Mouse (Mus musculus) forebrain, embryonic 16.5 days (tissue): Measurements from ENCODE around the gene Fam185a. TPM values are rescaled to one million over a fixed set of nuclear protein-coding genes. Genes with fewer than 3 reads are reported as not detected.

Experiments
- ATAC-seq: fragments of 200-750 bp; cut with Nextera tagmentation; 2 replicates; pipeline ENCODE4 v1.8.0; 2017; ENCODE audit warnings: mild to moderate bottlenecking, moderate library complexity
- H3K27ac ChIP-seq: fragments of 300-500 bp; sonication (generic); 2 replicates; pipeline ENCODE4 v1.5.1; 2014; ENCODE audit warnings: low read length, control low read depth
- H3K27me3 ChIP-seq: fragments of 300-500 bp; sonication (generic); replicated peaks from 2 replicates; pipeline ENCODE4 v1.6.1; 2014; ENCODE audit warnings: low read length; ENCODE audit not compliant: control insufficient read depth, insufficient read depth
- H3K36me3 ChIP-seq: fragments of 300-500 bp; sonication (generic); 2 replicates; pipeline ENCODE4 v1.6.1; 2014; ENCODE audit not compliant: control insufficient read depth, insufficient read depth
- H3K4me1 ChIP-seq: fragments of 300-500 bp; sonication (generic); replicated peaks from 2 replicates; pipeline ENCODE4 v1.6.1; 2014; ENCODE audit warnings: low read length; ENCODE audit not compliant: control insufficient read depth, insufficient read depth
- H3K4me2 ChIP-seq: fragments of 300-500 bp; sonication (generic); 2 replicates; pipeline ENCODE4 v1.6.1; 2014; ENCODE audit warnings: mild to moderate bottlenecking, low read length, control low read depth
- H3K4me3 ChIP-seq: fragments of 300-500 bp; sonication (generic); replicated peaks from 2 replicates; pipeline ENCODE4 v1.5.1; 2014; ENCODE audit warnings: mild to moderate bottlenecking, low read length, control low read depth
- H3K9ac ChIP-seq: fragments of 300-500 bp; sonication (generic); replicated peaks from 2 replicates; pipeline ENCODE4 v1.6.1; 2014; ENCODE audit warnings: low read depth, low read length, control low read depth
- H3K9me3 ChIP-seq: fragments of 300-500 bp; sonication (generic); 2 replicates; pipeline ENCODE4 v1.6.1; 2016; ENCODE audit warnings: low read length; ENCODE audit not compliant: control insufficient read depth
- WGBS: fragments of 180-500 bp; shearing (Covaris S2); extraction: QIAGEN DNeasy Blood & Tissue Kit; methylation state at CpG from one replicate; pipeline ENCODE4 v1.1.7; 2014; 5-methylcytosine and 5-hydroxymethylcytosine counted together
- polyA plus RNA-seq: library from polyadenylated mRNA; unstranded; fragments of >200 nt; fragmentation: Nextera tagmentation; extraction: Ambion mirVana; gene quantifications from 2 replicates; pipeline ENCODE4 v1.2.1, GENCODE M21; 2015

Gene Fam185a
- polyA plus RNA-seq, 1 experiment from 2014 or later: 9.0 TPM

DNA sequence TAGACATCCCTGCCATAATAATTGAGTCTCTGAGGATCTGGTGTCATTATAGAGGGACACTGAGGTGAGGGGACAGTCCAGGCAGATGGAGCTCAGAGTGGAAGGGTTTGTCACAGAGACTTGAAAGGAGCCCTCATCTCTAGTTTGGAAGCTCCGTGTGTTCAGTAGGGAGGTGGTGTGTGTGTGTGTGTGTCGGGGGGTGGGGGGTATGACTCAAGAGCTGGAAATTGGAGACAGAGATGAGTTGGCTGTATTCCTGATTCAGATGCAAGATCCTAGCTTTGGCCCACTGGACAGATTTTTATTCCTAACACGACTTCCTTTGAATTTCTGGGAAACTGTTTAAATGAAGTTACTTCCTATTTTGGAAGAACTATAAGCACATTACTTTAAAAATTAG, 62.5 kb downstream of the Fam185a start:
- Histone ChIP-seq H3K36me3 (no peaks in the 10 kb centered on the region), H3K9ac (no peak overlapping the region), H3K9me3 (no peaks in the 10 kb centered on the region), H3K4me1 (peaks cover 5% of the 10 kb centered on the region; the same call in 1 of the 2 replicates), H3K4me2 (no peak overlapping the region), H3K4me3 (no peak overlapping the region), H3K27me3 (no peaks in the 10 kb centered on the region), H3K27ac (no peak overlapping the region)
- no peak for ATAC-seq
- WGBS: 89% methylated on average over 3 of the region's 3 CpGs

DNA sequence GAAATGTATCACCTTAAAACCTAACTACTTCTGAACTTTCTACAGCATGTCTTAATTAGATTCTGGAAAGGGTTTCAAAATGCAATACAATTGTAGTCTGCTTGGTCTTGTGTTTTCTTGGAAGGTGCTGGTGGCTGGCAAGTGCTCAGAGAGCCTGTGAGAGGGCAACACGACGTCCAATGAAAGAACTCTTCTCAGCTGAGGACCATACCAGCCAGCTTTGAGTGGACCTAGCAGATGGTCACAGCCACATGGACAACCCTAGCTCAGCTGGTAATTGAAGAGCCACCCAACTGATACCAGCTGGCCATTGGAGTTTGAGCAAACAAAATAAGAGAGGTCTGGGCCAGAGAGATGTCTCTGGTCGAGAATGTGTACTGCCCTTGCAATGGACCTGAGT, 63.0 kb downstream of the Fam185a start:
- no peak overlapping the region for H3K4me3 ChIP-seq
- no peaks in the 10 kb centered on the region for H3K27me3 ChIP-seq
- H3K27ac ChIP-seq: no peak overlapping the region
- H3K36me3 ChIP-seq: no peaks in the 10 kb centered on the region
- WGBS: 76% methylated on average over 3 of the region's 3 CpGs
- H3K9ac ChIP-seq: no peak overlapping the region
- peaks cover 5% of the 10 kb centered on the region; the same call in 1 of the 2 replicates for H3K4me1 ChIP-seq
- no peak for ATAC-seq
- H3K4me2 ChIP-seq: no peak overlapping the region
- H3K9me3 ChIP-seq: no peaks in the 10 kb centered on the region

DNA sequence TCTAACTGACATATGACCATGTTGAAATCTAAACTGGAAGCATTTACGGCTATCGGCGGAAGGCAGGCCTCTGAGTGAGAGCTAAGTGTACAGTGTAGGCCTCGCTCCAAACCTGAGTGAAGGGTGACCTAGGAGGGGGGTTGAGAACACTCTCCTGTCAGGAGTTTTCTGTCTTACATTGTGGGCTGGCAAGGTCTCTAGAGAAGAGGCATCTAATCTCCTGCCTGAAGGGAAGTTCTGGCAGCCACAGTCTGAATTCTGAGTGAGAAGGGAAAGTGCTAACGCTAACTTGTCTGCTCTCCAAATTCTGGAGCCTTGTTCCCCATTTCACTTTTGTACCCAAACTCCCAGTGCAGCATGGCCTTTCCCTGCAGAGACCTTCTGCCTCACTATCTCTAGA, 63.7 kb downstream of the Fam185a start:
- no peak overlapping the region for H3K27ac ChIP-seq
- 83% methylated on average over 5 of the region's 5 CpGs for WGBS
- peaks cover 5% of the 10 kb centered on the region; the same call in 1 of the 2 replicates for H3K4me1 ChIP-seq
- no peak overlapping the region for H3K4me2 ChIP-seq
- no peaks in the 10 kb centered on the region for H3K36me3 ChIP-seq
- H3K9ac ChIP-seq: no peak overlapping the region
- no peaks in the 10 kb centered on the region for H3K27me3 ChIP-seq
- ATAC-seq: no peak
- no peaks in the 10 kb centered on the region for H3K9me3 ChIP-seq
- no peak overlapping the region for H3K4me3 ChIP-seq

DNA sequence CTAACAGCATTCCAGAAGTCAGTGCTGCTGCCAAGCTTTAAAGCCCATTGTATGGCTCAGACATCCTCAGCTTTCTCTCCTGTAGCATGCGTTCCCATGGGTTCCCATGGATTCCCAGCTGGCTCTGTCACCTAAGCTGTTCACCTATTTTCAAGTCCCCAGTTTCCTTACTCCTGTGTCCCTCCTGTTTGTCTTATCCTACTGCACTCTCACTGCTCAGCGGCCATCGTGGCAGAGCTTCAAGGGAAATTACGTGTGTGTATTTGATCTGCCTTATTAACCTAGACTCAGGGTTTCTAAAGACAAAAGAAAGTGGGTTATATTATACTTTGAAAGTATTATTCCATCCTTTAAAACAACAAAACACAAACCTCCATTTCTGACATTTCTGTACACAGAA, 64.4 kb downstream of the Fam185a start:
- Histone ChIP-seq H3K27ac (no peak overlapping the region), H3K9me3 (no peaks in the 10 kb centered on the region), H3K36me3 (no peaks in the 10 kb centered on the region), H3K4me2 (no peak overlapping the region), H3K4me1 (peaks cover 5% of the 10 kb centered on the region; the same call in 1 of the 2 replicates), H3K27me3 (no peaks in the 10 kb centered on the region), H3K9ac (no peak overlapping the region), H3K4me3 (no peak overlapping the region)
- ATAC-seq: peak; percentile 28; the same call in 1 of the 2 replicates
- WGBS: 66% methylated on average over 4 of the region's 4 CpGs

DNA sequence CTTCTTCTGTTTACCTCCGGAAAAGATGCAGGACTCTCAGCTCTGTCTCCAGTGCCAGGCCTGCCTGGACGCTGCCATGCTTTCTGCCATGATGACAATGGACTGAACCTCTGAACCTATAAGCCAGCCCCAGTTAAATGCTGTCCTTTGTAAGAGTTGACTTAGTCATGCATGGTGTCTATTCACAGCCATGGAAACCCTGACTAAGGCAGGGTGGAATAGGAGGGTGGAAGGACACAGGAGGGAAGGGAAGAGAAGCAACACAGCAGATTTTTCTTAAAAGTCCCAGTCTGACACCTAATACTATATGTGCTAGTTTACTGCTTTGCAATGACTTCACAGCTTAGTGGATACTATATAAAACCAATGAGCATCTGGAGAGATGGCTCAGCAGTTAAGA, 66.7 kb downstream of the Fam185a start:
- Histone ChIP-seq H3K27me3 (no peaks in the 10 kb centered on the region), H3K36me3 (no peaks in the 10 kb centered on the region), H3K27ac (no peak overlapping the region), H3K4me3 (no peak overlapping the region), H3K4me1 (peaks cover 5% of the 10 kb centered on the region; the same call in 1 of the 2 replicates), H3K4me2 (no peak overlapping the region), H3K9ac (no peak overlapping the region), H3K9me3 (no peaks in the 10 kb centered on the region)
- 55% methylated on average over 2 of the region's 2 CpGs for WGBS
- no peak for ATAC-seq

DNA sequence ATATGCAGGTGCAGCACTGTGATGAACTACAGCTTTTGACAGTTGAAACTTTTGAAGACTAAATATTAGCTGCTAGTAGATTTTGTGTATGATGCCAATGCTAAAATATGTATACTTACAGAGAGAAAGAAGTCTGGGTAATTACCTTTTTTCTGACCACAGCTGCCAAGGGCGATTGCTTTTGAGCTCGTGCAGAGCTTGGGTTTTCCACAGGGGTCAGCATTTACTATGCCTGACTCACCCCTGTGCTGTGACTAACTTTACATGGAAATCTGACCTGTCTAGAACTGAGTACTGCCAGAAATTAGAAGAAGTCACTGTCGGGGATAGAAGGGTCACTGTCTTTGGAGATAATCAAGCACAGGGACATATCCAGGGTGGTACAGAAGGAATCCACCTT, 67.5 kb downstream of the Fam185a start:
- Histone ChIP-seq H3K27me3 (no peaks in the 10 kb centered on the region), H3K4me1 (peaks cover 5% of the 10 kb centered on the region; the same call in 1 of the 2 replicates), H3K4me3 (no peak overlapping the region), H3K27ac (no peak overlapping the region), H3K9ac (no peak overlapping the region), H3K36me3 (no peaks in the 10 kb centered on the region), H3K9me3 (no peaks in the 10 kb centered on the region), H3K4me2 (no peak overlapping the region)
- WGBS: 84% methylated on average over 3 of the region's 3 CpGs
- no peak for ATAC-seq

DNA sequence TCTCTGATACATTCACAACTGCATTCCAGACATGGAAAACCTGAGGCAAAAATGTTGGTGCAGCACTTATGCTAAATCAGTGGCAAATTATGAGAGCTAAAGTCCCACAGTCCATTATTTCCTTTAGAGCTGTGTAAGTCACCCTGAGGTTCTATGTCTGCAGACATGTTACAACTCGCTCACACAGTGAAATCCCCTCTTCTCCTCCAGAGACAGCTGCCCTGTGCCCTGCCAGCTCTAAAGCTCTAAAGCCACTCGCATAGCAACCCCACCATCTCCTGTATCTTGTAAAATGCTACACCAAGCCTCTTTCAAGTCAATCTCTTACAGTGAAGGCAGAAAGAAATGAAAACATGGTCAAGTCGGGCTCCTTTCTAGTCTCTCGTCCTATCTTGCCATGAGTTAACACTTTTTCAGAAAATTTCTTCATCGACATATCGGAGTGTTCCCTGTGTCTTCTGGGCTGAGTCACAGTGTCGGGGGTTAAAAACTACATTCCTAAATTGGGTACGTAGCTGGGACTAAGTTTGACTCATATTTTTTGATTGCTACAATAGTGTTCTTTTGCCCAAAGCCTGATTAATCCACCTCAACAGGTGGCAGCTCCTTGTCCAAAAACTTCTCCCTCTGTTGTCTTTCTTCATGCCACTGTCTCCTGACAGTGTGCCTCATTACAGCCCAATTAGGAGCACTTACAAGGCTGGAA, 68.7 kb downstream of the Fam185a start:
- Histone ChIP-seq H3K36me3 (no peaks in the 10 kb centered on the region), H3K4me2 (no peak overlapping the region), H3K27me3 (no peaks in the 10 kb centered on the region), H3K4me1 (peaks cover 5% of the 10 kb centered on the region; the same call in 1 of the 2 replicates), H3K27ac (no peak overlapping the region), H3K9ac (no peak overlapping the region), H3K4me3 (no peak overlapping the region), H3K9me3 (no peaks in the 10 kb centered on the region)
- ATAC-seq: no peak
- 72% methylated on average over 8 of the region's 8 CpGs for WGBS

DNA sequence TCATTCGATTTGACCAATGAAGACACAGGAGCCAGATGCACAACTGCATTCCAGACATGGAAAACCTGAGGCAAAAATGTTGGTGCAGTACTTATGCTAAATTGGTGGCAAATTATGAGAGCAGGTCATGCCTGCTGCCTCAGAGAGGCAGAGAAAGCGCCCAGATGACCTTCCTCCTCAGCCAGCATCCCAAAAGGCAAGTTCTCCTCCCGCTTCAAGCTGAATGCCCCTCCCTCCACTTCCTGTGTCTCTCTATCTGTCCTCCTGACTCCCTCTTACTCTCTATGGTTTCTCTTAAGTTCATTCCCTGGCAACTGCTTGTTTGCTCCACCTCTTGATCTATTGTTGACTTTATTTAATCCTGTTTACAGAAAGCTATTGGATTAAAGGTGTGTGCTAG, 70.0 kb downstream of the Fam185a start:
- no peaks in the 10 kb centered on the region for H3K36me3 ChIP-seq
- no peak overlapping the region for H3K9ac ChIP-seq
- no peaks in the 10 kb centered on the region for H3K9me3 ChIP-seq
- H3K4me2 ChIP-seq: no peak overlapping the region
- no peak overlapping the region for H3K4me3 ChIP-seq
- no peaks in the 10 kb centered on the region for H3K4me1 ChIP-seq
- 61% methylated on average over 3 of the region's 3 CpGs for WGBS
- H3K27ac ChIP-seq: no peak overlapping the region
- no peak for ATAC-seq
- H3K27me3 ChIP-seq: no peaks in the 10 kb centered on the region

DNA sequence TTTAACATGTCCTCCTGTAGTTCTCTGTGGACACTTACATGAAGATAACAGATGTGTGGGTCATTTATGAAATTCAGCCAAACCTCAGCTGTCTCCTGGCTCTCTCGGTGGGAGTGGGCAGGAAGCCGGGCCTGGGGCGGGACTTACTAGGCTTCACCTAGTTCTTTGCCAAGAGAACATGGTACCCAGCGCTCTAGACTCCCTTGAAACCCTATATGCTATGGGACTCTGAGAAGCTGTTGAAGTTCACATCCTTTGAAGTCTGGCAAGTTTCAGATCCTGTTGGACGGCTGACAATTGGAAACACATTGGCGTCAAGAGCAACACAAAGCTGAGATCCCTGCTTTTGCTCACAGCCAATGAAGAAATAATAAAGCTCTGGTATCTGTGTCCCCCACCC, 71.6 kb downstream of the Fam185a start:
- ATAC-seq: no peak; the same call in 1 of the 2 replicates
- Histone ChIP-seq H3K36me3 (no peaks in the 10 kb centered on the region), H3K4me2 (no peak overlapping the region), H3K9ac (no peak overlapping the region), H3K4me1 (no peaks in the 10 kb centered on the region), H3K4me3 (no peak overlapping the region), H3K27me3 (no peaks in the 10 kb centered on the region), H3K27ac (no peak overlapping the region), H3K9me3 (no peaks in the 10 kb centered on the region)
- WGBS: 70% methylated on average over 6 of the region's 6 CpGs

DNA sequence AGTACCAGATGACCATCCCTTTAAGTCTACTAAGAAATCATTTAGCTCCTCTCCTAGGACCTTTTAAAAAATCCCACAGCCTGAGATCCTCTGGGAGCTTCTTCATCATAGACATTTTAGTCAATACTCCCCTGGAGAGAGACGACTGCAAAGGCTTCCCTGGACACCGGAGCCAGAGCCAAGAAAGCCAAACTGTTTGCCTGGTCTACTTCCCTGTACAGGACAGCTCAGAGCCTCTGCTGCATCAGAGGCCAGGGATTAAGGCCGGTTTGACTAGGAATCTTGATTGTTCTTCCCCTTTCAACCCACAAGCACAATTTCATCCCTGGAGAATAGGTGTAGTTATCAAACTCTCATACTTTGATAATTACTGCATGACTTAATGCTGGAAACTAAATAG, 72.1 kb downstream of the Fam185a start:
- H3K9me3 ChIP-seq: no peaks in the 10 kb centered on the region
- H3K27me3 ChIP-seq: no peaks in the 10 kb centered on the region
- H3K27ac ChIP-seq: no peak overlapping the region
- 66% methylated on average over 3 of the region's 3 CpGs for WGBS
- no peak overlapping the region for H3K4me2 ChIP-seq
- no peak overlapping the region for H3K9ac ChIP-seq
- H3K4me3 ChIP-seq: no peak overlapping the region
- no peaks in the 10 kb centered on the region for H3K4me1 ChIP-seq
- no peaks in the 10 kb centered on the region for H3K36me3 ChIP-seq
- no peak for ATAC-seq
